Mouse (Mus musculus) monocyte, adult 2 months (primary cell): ENCODE results near the gene Mctp2.

ENCODE experiments used
- DNase-seq, 2 experiments: peaks; one replicate each; pipeline ENCODE4 v3.0.0; 2022; ENCODE audit warnings: low spot score in 2 of 2, low read depth in 1 of 2

The Mctp2 gene

GRCm38 (mm10) chr7:72181651-72182050, 124.8 kb downstream of the Mctp2 start:
- no peak for DNase-seq

GRCm38 (mm10) chr7:72169320-72169719, 137.1 kb downstream of the Mctp2 start:
- DNase-seq, result no peak

GRCm38 (mm10) chr7:72165726-72166701, 140.4 kb downstream of the Mctp2 start:
- DNase-seq, result no peak

- no peak for DNase-seq
Observed at GRCm38 (mm10) chr7:72162256-72162655, 144.2 kb downstream of the Mctp2 start.

- DNase-seq, result no peak
Observed at GRCm38 (mm10) chr7:72159513-72160063, 146.8 kb downstream of the Mctp2 start.

GRCm38 (mm10) chr7:72150799-72151708, 155.4 kb downstream of the Mctp2 start:
- DNase-seq, result no peak

- DNase-seq, result no peak
Observed at GRCm38 (mm10) chr7:72149073-72149472, 157.3 kb downstream of the Mctp2 start.

- DNase-seq, result no peak
Observed at GRCm38 (mm10) chr7:72146849-72147248, 159.6 kb downstream of the Mctp2 start.

- no peak for DNase-seq
Observed at GRCm38 (mm10) chr7:72145726-72146520, 160.5 kb downstream of the Mctp2 start.

GRCm38 (mm10) chr7:72138701-72139100, 167.7 kb downstream of the Mctp2 start:
- DNase-seq, result no peak

GRCm38 (mm10) chr7:72120986-72121385, 185.4 kb downstream of the Mctp2 start:
- DNase-seq, result no peak

GRCm38 (mm10) chr7:72119713-72120112, 186.7 kb downstream of the Mctp2 start:
- DNase-seq, result no peak

GRCm38 (mm10) chr7:72117376-72118077, 188.9 kb downstream of the Mctp2 start:
- DNase-seq, result no peak

- no peak for DNase-seq
Observed at GRCm38 (mm10) chr7:72115073-72115472, 191.3 kb downstream of the Mctp2 start.

- DNase-seq, result no peak
Observed at GRCm38 (mm10) chr7:72110578-72110977, 195.8 kb downstream of the Mctp2 start.

- DNase-seq, result no peak
Observed at GRCm38 (mm10) chr7:72108639-72109399, 197.6 kb downstream of the Mctp2 start.

GRCm38 (mm10) chr7:72104170-72104569, 202.2 kb downstream of the Mctp2 start:
- no peak for DNase-seq

GRCm38 (mm10) chr7:72103654-72104053, 202.8 kb downstream of the Mctp2 start:
- no peak for DNase-seq

GRCm38 (mm10) chr7:72100683-72101082, 205.7 kb downstream of the Mctp2 start:
- DNase-seq, result no peak
